Mouse (Mus musculus) cerebellum, adult 11-12 months (tissue): ENCODE measurements at regions not wholly inside any gene's neighbourhood (a gene's known extent, or its start where the extent isn't known, plus 50 kb on each side); places are given as distances from the start of the nearest gene placed in this dataset.
A peak's percentile ranks its signal among the peaks of the same experiment; 100 is the strongest.

Experiments
- DNase-seq: peaks from one replicate; pipeline ENCODE4 v3.0.0; 2022

GRCm38 (mm10) chrX:11801621-11802020 lies 358.5 kb downstream of the Bcor start:
- peak; percentile 26 for DNase-seq

- peak; percentile 43 for DNase-seq
Observed at GRCm38 (mm10) chrX:11802074-11802899, 357.9 kb downstream of the Bcor start.

- no peak for DNase-seq
Observed at GRCm38 (mm10) chrX:11803239-11803638, 356.9 kb downstream of the Bcor start.

- peak; percentile 28 for DNase-seq
Observed at GRCm38 (mm10) chrX:11806896-11807252, 353.3 kb downstream of the Bcor start.

GRCm38 (mm10) chrX:11807253-11807882 lies 352.8 kb downstream of the Bcor start:
- peak; percentile 31 for DNase-seq

GRCm38 (mm10) chrX:11807883-11808262 lies 352.3 kb downstream of the Bcor start:
- DNase-seq: peak; percentile 24

GRCm38 (mm10) chrX:11808911-11809310 lies 351.2 kb downstream of the Bcor start:
- no peak for DNase-seq

GRCm38 (mm10) chrX:11814861-11815260 lies 345.3 kb downstream of the Bcor start:
- DNase-seq: no peak

- DNase-seq: no peak
Observed at GRCm38 (mm10) chrX:11815864-11816263, 344.3 kb downstream of the Bcor start.

GRCm38 (mm10) chrX:11818634-11819033 lies 341.5 kb downstream of the Bcor start:
- no peak for DNase-seq

- DNase-seq: peak; percentile 30
Observed at GRCm38 (mm10) chrX:11821165-11821564, 339.0 kb downstream of the Bcor start.

GRCm38 (mm10) chrX:11821880-11822768 lies 338.0 kb downstream of the Bcor start:
- peak; percentile 92 for DNase-seq

GRCm38 (mm10) chrX:11825948-11826347 lies 334.2 kb downstream of the Bcor start:
- DNase-seq: no peak

- no peak for DNase-seq
Observed at GRCm38 (mm10) chrX:11826737-11827408, 333.3 kb downstream of the Bcor start.

- DNase-seq: no peak
Observed at GRCm38 (mm10) chrX:11829411-11830002, 330.6 kb downstream of the Bcor start.

GRCm38 (mm10) chrX:11837566-11837965 lies 322.6 kb downstream of the Bcor start:
- DNase-seq: no peak

GRCm38 (mm10) chrX:11839665-11840245 lies 320.4 kb downstream of the Bcor start:
- peak; percentile 51 for DNase-seq

- DNase-seq: no peak
Observed at GRCm38 (mm10) chrX:11840319-11841035, 319.7 kb downstream of the Bcor start.

GRCm38 (mm10) chrX:11845566-11845965 lies 314.6 kb downstream of the Bcor start:
- no peak for DNase-seq

- DNase-seq: no peak
Observed at GRCm38 (mm10) chrX:11855910-11856309, 304.2 kb downstream of the Bcor start.

- no peak for DNase-seq
Observed at GRCm38 (mm10) chrX:11859396-11859795, 300.8 kb downstream of the Bcor start.
